14 mouse cellular contexts compared by ENCODE assay signal in genomic region chr17:24635024-24635423, GRCm38 (mm10). TPM values are rescaled to one million over a fixed set of nuclear protein-coding genes. Genes with fewer than 3 reads are reported as not detected.
DNase-seq lines count a peak whose midpoint lies in the region; ATAC-seq and TF ChIP-seq lines count a peak whose summit lies in the region.
"Had no signal": no experiment of that assay in that cellular context is flagged by ENCODE, and none has a peak within 500 bp of the region (broad histone marks: within the 10 kb centered on the region; RNA-seq: fewer than 3 reads in every experiment).

No protein-coding gene starts in this region.

- no peak for TF ChIP-seq CTCF in MEL (IDR thresholded peaks at IDR 0.05 in 2 of 3, conservative IDR thresholded peaks at IDR 0.05 in 1 of 3; ENCODE audit: control insufficient read depth in 1 of 3, insufficient read depth in 1 of 3, low read depth in 2 of 3, low read length in 3 of 3, poor library complexity in 1 of 3, severe bottlenecking in 1 of 3)
- no peak for TF ChIP-seq CTCF in lung, adult 2 months (IDR thresholded peaks at IDR 0.05; ENCODE audit: insufficient read depth, low read length)

- H3K36me3 ChIP-seq in MEL (ENCODE audit: control insufficient read depth in 1 of 2, insufficient read depth in 2 of 2, low read length in 2 of 2): peaks cover 0 to 5% of the 10 kb centered on the region in 2 experiments; a peak in 2 of 4 replicates
- peaks cover 14% of the 10 kb centered on the region for H3K36me3 ChIP-seq in midbrain, embryonic 14.5 days (ENCODE audit: control insufficient read depth, insufficient read depth, low read length)
- H3K36me3 ChIP-seq: stomach, embryonic 15.5 days had no signal

- no peak overlapping the region for H3K4me3 ChIP-seq in MEL (ENCODE audit: control insufficient read depth in 1 of 2, insufficient read depth in 1 of 2, low read depth in 2 of 2, low read length in 2 of 2)
- no peak overlapping the region for H3K4me3 ChIP-seq in lung, adult 2 months (replicated peaks; ENCODE audit: extremely low read depth, low read depth, low read length)
- H3K4me3 ChIP-seq in midbrain, embryonic 14.5 days (replicated peaks; ENCODE audit: low read depth, low read length): no peak overlapping the region
- H3K4me3 ChIP-seq: hindbrain, embryonic 15.5 days; midbrain, embryonic 12.5 days; neural tube, embryonic 13.5 days; stomach, embryonic 15.5 days had no signal

- ATAC-seq in midbrain, embryonic 14.5 days (ENCODE audit: low FRiP score, low TSS enrichment): no peak
- ATAC-seq: forebrain, embryonic 16.5 days; liver, postnatal 0 days had no signal

- no peak for TF ChIP-seq POLR2A in MEL (IDR thresholded peaks at IDR 0.05; ENCODE audit: control insufficient read depth in 1 of 2, insufficient read depth in 1 of 2, low read depth in 1 of 2, low read length in 2 of 2, poor library complexity in 1 of 2)
- TF ChIP-seq POLR2A in lung, adult 2 months (IDR thresholded peaks at IDR 0.05; ENCODE audit: borderline replicate concordance, extremely low read depth, low read depth, low read length): peak; percentile 43; the same call in 1 of the 2 replicates

- peaks cover 9 to 11% of the 10 kb centered on the region in 2 experiments for H3K4me1 ChIP-seq in MEL (ENCODE audit: control insufficient read depth in 1 of 2, insufficient read depth in 2 of 2, low read length in 2 of 2)
- H3K4me1 ChIP-seq in lung, adult 2 months (ENCODE audit: control insufficient read depth, insufficient read depth, low read length): peaks cover 53% of the 10 kb centered on the region
- H3K4me1 ChIP-seq in midbrain, embryonic 14.5 days (ENCODE audit: control insufficient read depth, insufficient read depth, low read length): peaks cover 12% of the 10 kb centered on the region

- DNase-seq in heart, postnatal 25 days (ENCODE audit: low spot score): peak; percentile 48
- no peak for DNase-seq in heart, adult 8-10 months (ENCODE audit: low spot score)
- DNase-seq in MEL (ENCODE audit: low read depth, low spot score): no peak
- DNase-seq in brain, adult 2 months (ENCODE audit: low read depth, low spot score): peak; percentile 89
- DNase-seq in lung, adult 2 months: peak; percentile 46
- DNase-seq in cerebellum, adult 9-10 months: no peak
- DNase-seq in midbrain, embryonic 14.5 days: no peak
- DNase-seq: liver, postnatal 0 days; right cerebral cortex, postnatal 25 days had no signal

- TF ChIP-seq EP300 in MEL (IDR thresholded peaks at IDR 0.05; ENCODE audit: low read depth in 1 of 2, low read length in 2 of 2): no peak

- H3K27me3 ChIP-seq in MEL (ENCODE audit: control insufficient read depth in 1 of 2, insufficient read depth in 2 of 2, low read length in 2 of 2): no peaks in the 10 kb centered on the region
- H3K27me3 ChIP-seq in midbrain, embryonic 14.5 days (ENCODE audit: control insufficient read depth, insufficient read depth, low read length): no peaks in the 10 kb centered on the region
- H3K27me3 ChIP-seq: hindbrain, embryonic 15.5 days; midbrain, embryonic 12.5 days; neural tube, embryonic 13.5 days; stomach, embryonic 15.5 days had no signal

- H3K4me2 ChIP-seq in midbrain, embryonic 14.5 days (ENCODE audit: low read length): no peak overlapping the region
- H3K4me2 ChIP-seq: hindbrain, embryonic 15.5 days; midbrain, embryonic 12.5 days; neural tube, embryonic 13.5 days; stomach, embryonic 15.5 days had no signal

- H3K79me2 ChIP-seq in MEL (ENCODE audit: control insufficient read depth, insufficient read depth, low read length, poor library complexity): peaks cover 8% of the 10 kb centered on the region

- TF ChIP-seq RAD21 in MEL (IDR thresholded peaks at IDR 0.05; ENCODE audit: low read depth, low read length): no peak

- intact Hi-C loops in heart, postnatal 25 days (cut with DNase I): loop anchor here (2.0 kb wide), 1 partner anchor 14 kb away; no protein-coding TSS in a partner anchor

- H3K9me3 ChIP-seq in MEL (replicated peaks; ENCODE audit: insufficient read depth, low read length): no peaks in the 10 kb centered on the region
- H3K9me3 ChIP-seq in midbrain, embryonic 14.5 days (ENCODE audit: control insufficient read depth, low read length): no peaks in the 10 kb centered on the region
- H3K9me3 ChIP-seq: hindbrain, embryonic 15.5 days; midbrain, embryonic 12.5 days; neural tube, embryonic 13.5 days; stomach, embryonic 15.5 days had no signal

- WGBS in lung, adult 2 months: 38% methylated on average over 4 of the region's 4 CpGs
- WGBS in midbrain, embryonic 14.5 days: 85% methylated on average over 4 of the region's 4 CpGs

- no peak overlapping the region for H3K27ac ChIP-seq in MEL (ENCODE audit: control insufficient read depth, low read depth, low read length)
- H3K27ac ChIP-seq in midbrain, embryonic 14.5 days (replicated peaks; ENCODE audit: low read depth, low read length): no peak overlapping the region
- H3K27ac ChIP-seq: hindbrain, embryonic 15.5 days; midbrain, embryonic 12.5 days; neural tube, embryonic 13.5 days; stomach, embryonic 15.5 days had no signal

- H3K9ac ChIP-seq in MEL (ENCODE audit: control insufficient read depth, low read depth, low read length, poor library complexity, severe bottlenecking): no peak overlapping the region
- H3K9ac ChIP-seq in midbrain, embryonic 14.5 days (replicated peaks; ENCODE audit: low read length): no peak overlapping the region
- H3K9ac ChIP-seq: hindbrain, embryonic 15.5 days; liver, postnatal 0 days; midbrain, embryonic 12.5 days; neural tube, embryonic 13.5 days; stomach, embryonic 15.5 days had no signal

TF ChIP-seq in MEL, 35 proteins besides CTCF, POLR2A, EP300 and RAD21:
- TF ChIP-seq USF1 (IDR thresholded peaks at IDR 0.05; ENCODE audit: low read depth, low read length) (no peak), MEF2A (IDR thresholded peaks at IDR 0.05; ENCODE audit: extremely low read depth, insufficient replicate concordance, low read depth, low read length, poor library complexity, severe bottlenecking) (0 out of 2 replicates have a peak, but pooled peaks have one; percentile 15)

RNA-seq across cellular contexts. Expression of gene Nthl1, which starts 2.5 kb away (rescaled TPM):
- 1 to 10 TPM; 2.8 to 3.4 TPM for total RNA-seq in heart, postnatal 25 days (2021)
- total RNA-seq in heart, adult 8-10 months (2022): 1 to 10 TPM; 2.6 to 3.5 (median 2.8) TPM
- 26.1 and 31.4 TPM in 2 replicates for total RNA-seq in MEL (2012; rRNA removed)
- 100 to 1,000 TPM in 1 of 2 experiments, 10 to 100 TPM in 1; 32.0 to 262 TPM for polyA plus RNA-seq in MEL (2012; ENCODE audit: insufficient read depth in 1 of 2, insufficient read length in 2 of 2, low read depth in 1 of 2, low replicate concordance in 2 of 2, missing spikeins in 1 of 2)
- polyA plus RNA-seq in lung, adult 2 months (2012; rRNA removed): 18.8 and 19.3 TPM in 2 replicates
- polyA plus RNA-seq in midbrain, embryonic 14.5 days (2014; fragmentation: Nextera tagmentation; extraction: Ambion mirVana): 6.5 and 8.9 TPM in 2 replicates

RNA-seq across cellular contexts. Expression of gene Tsc2, which starts 2.6 kb away (rescaled TPM):
- total RNA-seq in heart, postnatal 25 days (2021): 100 to 1,000 TPM in 1 of 2 experiments, 10 to 100 TPM in 1; 93.9 to 101 TPM
- total RNA-seq in heart, adult 8-10 months (2022): 100 to 1,000 TPM; 123 to 135 (median 133) TPM
- total RNA-seq in MEL (2012; rRNA removed): 44.0 and 48.8 TPM in 2 replicates
- 10 to 100 TPM in 1 of 2 experiments, not detected in 1; 99.2 TPM for polyA plus RNA-seq in MEL (2012; ENCODE audit: insufficient read depth in 1 of 2, insufficient read length in 2 of 2, low read depth in 1 of 2, low replicate concordance in 2 of 2, missing spikeins in 1 of 2)
- polyA plus RNA-seq in lung, adult 2 months (2012; rRNA removed): 220 and 230 TPM in 2 replicates
- 79.5 and 89.5 TPM in 2 replicates for polyA plus RNA-seq in midbrain, embryonic 14.5 days (2014; fragmentation: Nextera tagmentation; extraction: Ambion mirVana)

RNA-seq across cellular contexts. Expression of gene Slc9a3r2, which starts 15.1 kb away (rescaled TPM):
- 100 to 1,000 TPM in 1 of 2 experiments, 10 to 100 TPM in 1; 96.0 to 135 TPM for total RNA-seq in heart, postnatal 25 days (2021)
- 100 to 1,000 TPM in 2 of 4 experiments, 10 to 100 TPM in 2; 87.7 to 110 (median 101) TPM for total RNA-seq in heart, adult 8-10 months (2022)
- total RNA-seq in MEL (2012; rRNA removed): 0.75 and 0.96 TPM in 2 replicates
- polyA plus RNA-seq in MEL (2012; ENCODE audit: insufficient read depth in 1 of 2, insufficient read length in 2 of 2, low read depth in 1 of 2, low replicate concordance in 2 of 2, missing spikeins in 1 of 2): 1 to 10 TPM in 1 of 2 experiments, not detected in 1; 3.5 TPM
- 507 and 712 TPM in 2 replicates for polyA plus RNA-seq in lung, adult 2 months (2012; rRNA removed)
- polyA plus RNA-seq in midbrain, embryonic 14.5 days (2014; fragmentation: Nextera tagmentation; extraction: Ambion mirVana): 36.7 and 39.2 TPM in 2 replicates

RNA-seq across cellular contexts. Expression of gene Npw, which starts 23.2 kb away (rescaled TPM):
- not detected for total RNA-seq in heart, postnatal 25 days (2021)
- total RNA-seq in heart, adult 8-10 months (2022): not detected
- not detected in 2 replicates for total RNA-seq in MEL (2012; rRNA removed)
- polyA plus RNA-seq in MEL (2012; ENCODE audit: insufficient read depth in 1 of 2, insufficient read length in 2 of 2, low read depth in 1 of 2, low replicate concordance in 2 of 2, missing spikeins in 1 of 2): not detected
- 77.9 and 131 TPM in 2 replicates for polyA plus RNA-seq in lung, adult 2 months (2012; rRNA removed)
- not detected in 2 replicates for polyA plus RNA-seq in midbrain, embryonic 14.5 days (2014; fragmentation: Nextera tagmentation; extraction: Ambion mirVana)
- polyA plus RNA-seq: forebrain, embryonic 16.5 days; liver, postnatal 0 days; midbrain, embryonic 12.5 days; neural tube, embryonic 13.5 days had no signal

RNA-seq across cellular contexts. Expression of gene Zfp598, which starts 34.5 kb away (rescaled TPM):
- 10 to 100 TPM; 17.5 to 17.9 TPM for total RNA-seq in heart, postnatal 25 days (2021)
- total RNA-seq in heart, adult 8-10 months (2022): 10 to 100 TPM; 14.3 to 17.0 (median 15.9) TPM
- 21.9 and 22.2 TPM in 2 replicates for total RNA-seq in MEL (2012; rRNA removed)
- polyA plus RNA-seq in MEL (2012; ENCODE audit: insufficient read depth in 1 of 2, insufficient read length in 2 of 2, low read depth in 1 of 2, low replicate concordance in 2 of 2, missing spikeins in 1 of 2): 10 to 100 TPM; 59.0 to 80.4 TPM
- polyA plus RNA-seq in lung, adult 2 months (2012; rRNA removed): 89.7 and 89.8 TPM in 2 replicates
- 22.8 and 24.5 TPM in 2 replicates for polyA plus RNA-seq in midbrain, embryonic 14.5 days (2014; fragmentation: Nextera tagmentation; extraction: Ambion mirVana)

Comparison
In these comparisons a context has a peak if more than half of its experiments do, and no peak if none do; other contexts are left out.
1. DNase-seq: peak in heart, postnatal 25 days (single experiment), brain, adult 2 months (single experiment) and lung, adult 2 months (single experiment); none in heart, adult 8-10 months (single experiment), MEL (single experiment), cerebellum, adult 9-10 months (single experiment) and midbrain, embryonic 14.5 days (single experiment).
2. RNA of gene Slc9a3r2, which starts 15.1 kb away (total RNA-seq): 96.0 to 135 TPM in heart, postnatal 25 days and 87.7 to 110 TPM in heart, adult 8-10 months; 0.75 to 0.96 TPM in MEL; every median in the first group is over 10 times any median in the second.